Mouse (Mus musculus): ENCODE data around the gene Sidt2. TPM values are rescaled to one million over a fixed set of nuclear protein-coding genes. Genes with fewer than 3 reads are reported as not detected.

Sidt2 gene
- total RNA-seq, 1 experiment from 2014 or later = 33.7 TPM

Other genes starting within 250 kb of the Sidt2 start
- 10.1 and 12.0 TPM in 2 replicates for gene Cep164, start 126.6 kb downstream of the Sidt2 start, total RNA-seq (2017)
- gene Bace1, start 116.7 kb downstream of the Sidt2 start, total RNA-seq (2017) = 7.3 and 11.0 TPM in 2 replicates
- gene Pcsk7, start 48.8 kb downstream of the Sidt2 start, total RNA-seq (2017) = 15.7 and 21.3 TPM in 2 replicates
- gene Rnf214, start 48.3 kb downstream of the Sidt2 start, total RNA-seq (2017) = 34.0 and 64.6 TPM in 2 replicates
- gene Tagln, start 19.2 kb downstream of the Sidt2 start, total RNA-seq (2017) = not detected in 2 replicates
- gene Pafah1b2, start 57.4 kb upstream of the Sidt2 start, total RNA-seq (2017) = 105 and 106 TPM in 2 replicates
- gene Sik3, start 57.6 kb upstream of the Sidt2 start, total RNA-seq (2017) = 24.3 and 27.4 TPM in 2 replicates

Measured in hematopoietic stem cell, adult 5-6 weeks (primary cell).